Mouse (Mus musculus) megakaryocyte, embryonic 14.5 days (primary cell): ENCODE measurements around the gene Naa38.

ENCODE experiments used
- FLI1 ChIP-seq: IDR thresholded peaks from 2 replicates; pipeline ENCODE4 v1.6.1; 2012; ENCODE audit warnings: low read length, inconsistent platforms, mixed read lengths
- GATA1 ChIP-seq: IDR thresholded peaks from 3 replicates; pipeline ENCODE4 v1.6.1; 2012; ENCODE audit warnings: mixed read lengths, low read length, inconsistent platforms, borderline replicate concordance

DNA sequence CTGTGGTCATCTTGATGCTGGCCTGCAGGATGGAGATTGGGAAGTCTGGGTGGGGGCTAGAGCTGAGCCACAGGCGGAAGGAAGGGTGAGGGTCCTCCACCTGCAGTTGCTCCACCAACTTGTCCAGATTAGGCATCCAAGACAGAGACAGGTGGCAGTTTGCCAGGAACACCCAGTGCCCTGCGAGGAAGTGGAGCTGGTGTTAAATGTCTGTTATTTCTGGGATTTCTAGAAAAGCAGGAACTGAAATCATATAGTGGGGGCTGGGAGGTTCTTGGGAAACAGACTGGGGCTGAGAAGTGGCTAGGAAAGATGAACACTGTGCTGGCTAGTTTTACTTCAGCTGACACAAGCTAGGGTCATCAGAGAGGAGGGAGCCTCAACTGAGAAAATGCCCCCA lies 34.0 kb downstream of the Naa38 start:
- TF ChIP-seq FLI1 (no peak), GATA1 (no peak)
